Mouse (Mus musculus) hindbrain, embryonic 10.5 days (tissue): ENCODE data around the gene Tbc1d10a. TPM values are rescaled to one million over a fixed set of nuclear protein-coding genes. Genes with fewer than 3 reads are reported as not detected.
A peak's percentile ranks its signal among the peaks of the same experiment; 100 is the strongest.
"Not testable (repeated sequence)": the region's sequence is repeated elsewhere in the genome, so short reads cannot be mapped to it uniquely, and the experiment has no call there.

ENCODE experiments used
- DNase-seq: peaks from one replicate; pipeline ENCODE4 v3.0.0-alpha.2; 2017; ENCODE audit warnings: low spot score
- H3K27ac ChIP-seq: fragments of 300-500 bp; sonication (generic); 2 replicates; pipeline ENCODE4 v1.5.1; 2016; ENCODE audit warnings: mild to moderate bottlenecking, moderate library complexity
- H3K27me3 ChIP-seq: fragments of 300-500 bp; sonication (generic); 2 replicates; pipeline ENCODE4 v1.6.1; 2016; ENCODE audit warnings: mild to moderate bottlenecking; ENCODE audit not compliant: poor library complexity, insufficient read depth, severe bottlenecking
- H3K36me3 ChIP-seq: fragments of 300-500 bp; sonication (generic); 2 replicates; pipeline ENCODE4 v1.6.1; 2016; ENCODE audit warnings: mild to moderate bottlenecking, moderate library complexity
- H3K4me1 ChIP-seq: fragments of 300-500 bp; sonication (generic); replicated peaks from 2 replicates; pipeline ENCODE4 v1.6.1; 2016; ENCODE audit warnings: mild to moderate bottlenecking
- H3K4me3 ChIP-seq: fragments of 300-500 bp; sonication (generic); 2 replicates; pipeline ENCODE4 v1.5.1; 2016; ENCODE audit warnings: mild to moderate bottlenecking, moderate library complexity
- H3K9me3 ChIP-seq: fragments of 300-500 bp; sonication (generic); 2 replicates; pipeline ENCODE4 v1.6.1; 2016; ENCODE audit warnings: mild to moderate bottlenecking, moderate library complexity
- WGBS: fragments of 180-500 bp; shearing (Covaris S2); methylation state at CpG from one replicate; pipeline ENCODE4 v1.1.7; 2016; 5-methylcytosine and 5-hydroxymethylcytosine counted together
- polyA plus RNA-seq: library from polyadenylated mRNA; unstranded; fragments of >200 nt; fragmentation: Nextera tagmentation; extraction: Ambion mirVana; gene quantifications from 2 replicates; pipeline ENCODE4 v1.2.1, GENCODE M21; 2016

Gene Tbc1d10a
- polyA plus RNA-seq, 1 experiment from 2014 or later = 29.4 TPM

DNA sequence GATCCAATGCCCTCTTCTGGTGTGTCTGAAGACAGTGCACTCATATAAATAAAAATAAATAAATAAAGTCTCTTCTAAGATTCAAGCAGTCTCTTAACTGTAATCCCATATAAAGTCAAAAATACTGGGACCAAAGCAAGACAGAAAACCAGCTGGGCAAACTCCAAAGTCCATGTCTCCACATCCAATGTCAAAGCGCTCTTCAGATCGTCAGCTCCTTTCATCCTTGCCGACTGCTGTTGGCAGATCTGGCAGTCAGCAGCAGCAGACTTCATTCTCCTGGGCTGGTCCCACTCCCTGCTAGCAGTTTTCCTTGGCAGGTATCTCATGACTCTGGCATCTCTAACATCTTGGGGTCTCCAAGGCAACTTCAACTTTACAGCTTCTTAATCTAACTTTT, 27.9 kb upstream of the Tbc1d10a start:
- Histone ChIP-seq H3K36me3 (peaks cover 31% of the 10 kb centered on the region), H3K27me3 (no peaks in the 10 kb centered on the region), H3K9me3 (no peaks in the 10 kb centered on the region), H3K27ac (no peak overlapping the region), H3K4me3 (no peak overlapping the region), H3K4me1 (peaks cover 37% of the 10 kb centered on the region)
- WGBS = 94% methylated on average over 3 of the region's 3 CpGs
- DNase-seq = no peak

DNA sequence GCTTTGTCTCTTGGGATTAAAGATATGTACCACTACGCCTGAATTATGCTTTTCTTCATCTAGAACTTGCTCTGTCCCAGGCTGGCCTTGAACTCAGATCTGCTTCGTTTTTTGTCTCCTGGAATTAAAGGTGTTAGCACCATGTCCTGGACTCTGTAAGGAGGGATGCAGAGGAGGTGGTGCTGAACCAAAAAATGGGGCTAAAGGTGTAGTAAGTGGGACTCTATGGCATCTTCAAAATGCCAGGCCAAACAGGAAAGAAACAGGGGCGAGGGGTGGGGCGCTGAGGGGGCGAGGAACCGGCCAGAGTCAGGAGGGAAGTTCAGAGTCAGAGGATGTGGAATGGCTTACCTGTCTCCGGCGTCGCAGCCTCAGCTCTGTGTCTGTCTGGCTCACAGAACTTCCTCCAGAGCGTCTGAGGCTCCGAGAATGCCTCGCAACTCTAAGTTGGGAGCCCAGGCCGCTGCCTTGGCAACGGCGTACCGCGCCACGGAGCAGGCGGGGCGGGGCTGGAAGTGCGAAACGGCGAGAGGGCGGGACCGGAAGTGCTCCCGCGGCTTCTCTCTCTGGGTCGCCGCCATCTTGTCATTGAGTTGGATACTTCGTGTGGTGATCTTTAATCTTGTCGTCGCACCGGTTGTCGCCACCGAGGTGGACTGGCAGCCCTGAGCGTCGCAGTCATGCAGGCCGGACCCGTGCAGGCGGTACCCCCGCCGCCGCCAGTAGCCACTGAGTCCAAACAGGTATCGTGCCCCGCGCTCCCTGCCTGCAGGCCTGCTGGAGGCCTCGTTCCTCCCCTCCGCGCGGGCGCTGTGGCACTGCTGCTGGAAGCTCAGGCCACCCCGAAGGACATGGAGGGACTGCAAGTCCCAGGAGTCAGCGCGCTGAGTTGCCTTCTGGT, 26.5 kb upstream of the Tbc1d10a start, which contains the start of the genes Ccdc157 and Sf3a1:
Ccdc157 (minus strand) TSS at position 486 of the 901 bp plus-strand sequence.
Sf3a1 (plus strand) TSS at position 543 of the 901 bp plus-strand sequence.
- Histone ChIP-seq H3K4me3 (peak within 1 kb of the TSS; percentile 69), H3K27ac (peak within 1 kb of the TSS; percentile 96), H3K9me3 (no peaks in the 10 kb centered on the region), H3K27me3 (no peaks in the 10 kb centered on the region), H3K36me3 (peaks cover 40% of the 10 kb centered on the region), H3K4me1 (peaks cover 47% of the 10 kb centered on the region)
- WGBS = 1% methylated on average over 54 of the region's 54 CpGs
- peak; percentile 94 for DNase-seq

GRCm38 (mm10) chr11:4160758-4161480, 25.7 kb upstream of the Tbc1d10a start:
- WGBS = 9% methylated on average over 15 of the region's 15 CpGs
- Histone ChIP-seq H3K9me3 (no peaks in the 10 kb centered on the region), H3K4me3 (peak overlapping the region; percentile 69), H3K4me1 (peaks cover 47% of the 10 kb centered on the region), H3K36me3 (peaks cover 49% of the 10 kb centered on the region), H3K27ac (peak overlapping the region; percentile 96), H3K27me3 (no peaks in the 10 kb centered on the region)
- DNase-seq = no peak

DNA sequence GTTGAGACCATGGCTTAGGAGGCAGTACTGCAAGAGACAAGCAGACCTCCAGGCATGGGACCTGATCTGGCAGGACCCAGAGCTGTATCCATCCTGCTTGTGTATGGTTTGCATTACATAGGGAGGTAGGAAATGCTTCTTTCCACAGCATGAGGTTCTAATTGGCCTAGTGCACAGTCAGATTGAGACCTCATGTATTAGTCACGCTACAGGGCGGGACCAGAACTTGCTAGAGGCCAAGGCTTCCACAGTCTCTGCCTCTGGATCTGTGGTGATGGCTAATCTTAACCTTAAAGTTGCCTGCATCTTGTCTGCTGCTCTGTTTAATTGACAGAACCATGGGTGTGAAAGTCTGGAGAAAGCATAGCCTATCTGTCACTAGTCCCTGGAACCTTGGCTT, 21.9 kb upstream of the Tbc1d10a start:
- Histone ChIP-seq H3K4me1 (peaks cover 38% of the 10 kb centered on the region), H3K27ac (no peak overlapping the region), H3K9me3 (no peaks in the 10 kb centered on the region), H3K36me3 (peaks cover 87% of the 10 kb centered on the region), H3K4me3 (no peak overlapping the region), H3K27me3 (no peaks in the 10 kb centered on the region)
- DNase-seq = no peak
- WGBS = 92% methylated on average over 2 of the region's 2 CpGs

GRCm38 (mm10) chr11:4166467-4167090, 20.0 kb upstream of the Tbc1d10a start:
- peaks cover 99% of the 10 kb centered on the region for H3K36me3 ChIP-seq
- H3K27me3 ChIP-seq = no peaks in the 10 kb centered on the region
- WGBS = 90% methylated on average over 7 of the region's 7 CpGs

GRCm38 (mm10) chr11:4174586-4174985, 12.0 kb upstream of the Tbc1d10a start:
- H3K36me3 ChIP-seq = peaks cover 100% of the 10 kb centered on the region

More at GRCm38 (mm10) chr11:4166467-4167090, 20.0 kb upstream of the Tbc1d10a start:
- Histone ChIP-seq H3K4me1 (peaks cover 26% of the 10 kb centered on the region), H3K4me3 (no peak overlapping the region), H3K9me3 (no peaks in the 10 kb centered on the region), H3K27ac (no peak overlapping the region)
- DNase-seq = no peak

GRCm38 (mm10) chr11:4177716-4178115, 8.9 kb upstream of the Tbc1d10a start:
- 93% methylated on average over 4 of the region's 4 CpGs for WGBS
- H3K27me3 ChIP-seq = no peaks in the 10 kb centered on the region
- H3K9me3 ChIP-seq = no peaks in the 10 kb centered on the region
- DNase-seq = no peak
- peaks cover 100% of the 10 kb centered on the region for H3K36me3 ChIP-seq
- H3K27ac ChIP-seq = no peak overlapping the region
- H3K4me1 ChIP-seq = no peaks in the 10 kb centered on the region
- no peak overlapping the region for H3K4me3 ChIP-seq

More at GRCm38 (mm10) chr11:4174586-4174985, 12.0 kb upstream of the Tbc1d10a start:
- no peak for DNase-seq
- Histone ChIP-seq H3K4me1 (no peaks in the 10 kb centered on the region), H3K27me3 (no peaks in the 10 kb centered on the region), H3K4me3 (no peak overlapping the region), H3K9me3 (no peaks in the 10 kb centered on the region), H3K27ac (no peak overlapping the region)
- 88% methylated on average over 5 of the region's 5 CpGs for WGBS

GRCm38 (mm10) chr11:4182061-4182460, 4.5 kb upstream of the Tbc1d10a start:
- Histone ChIP-seq H3K27ac (no peak overlapping the region), H3K4me3 (no peak overlapping the region), H3K9me3 (no peaks in the 10 kb centered on the region), H3K36me3 (peaks cover 71% of the 10 kb centered on the region), H3K27me3 (no peaks in the 10 kb centered on the region), H3K4me1 (peaks cover 3% of the 10 kb centered on the region)
- 32% methylated on average over 1 of the region's 1 CpGs for WGBS
- no peak for DNase-seq

- H3K27me3 ChIP-seq = peaks cover 8% of the 10 kb centered on the region; the same call in 1 of the 2 replicates
- H3K9me3 ChIP-seq = no peaks in the 10 kb centered on the region
- H3K36me3 ChIP-seq = peaks cover 57% of the 10 kb centered on the region
- H3K4me3 ChIP-seq = no peak overlapping the region
- no peak for DNase-seq
- no peak overlapping the region for H3K27ac ChIP-seq
- H3K4me1 ChIP-seq = peaks cover 18% of the 10 kb centered on the region
Measured at GRCm38 (mm10) chr11:4183511-4183910, 3.1 kb upstream of the Tbc1d10a start.

- no peak for DNase-seq
- Histone ChIP-seq H3K4me3 (no peak overlapping the region), H3K4me1 (peaks cover 18% of the 10 kb centered on the region), H3K36me3 (peaks cover 48% of the 10 kb centered on the region), H3K27ac (no peak overlapping the region), H3K27me3 (peaks cover 8% of the 10 kb centered on the region; the same call in 1 of the 2 replicates), H3K9me3 (no peaks in the 10 kb centered on the region)
- 81% methylated on average over 4 of the region's 4 CpGs for WGBS
Measured at GRCm38 (mm10) chr11:4184251-4184952, 2.2 kb upstream of the Tbc1d10a start.

DNA sequence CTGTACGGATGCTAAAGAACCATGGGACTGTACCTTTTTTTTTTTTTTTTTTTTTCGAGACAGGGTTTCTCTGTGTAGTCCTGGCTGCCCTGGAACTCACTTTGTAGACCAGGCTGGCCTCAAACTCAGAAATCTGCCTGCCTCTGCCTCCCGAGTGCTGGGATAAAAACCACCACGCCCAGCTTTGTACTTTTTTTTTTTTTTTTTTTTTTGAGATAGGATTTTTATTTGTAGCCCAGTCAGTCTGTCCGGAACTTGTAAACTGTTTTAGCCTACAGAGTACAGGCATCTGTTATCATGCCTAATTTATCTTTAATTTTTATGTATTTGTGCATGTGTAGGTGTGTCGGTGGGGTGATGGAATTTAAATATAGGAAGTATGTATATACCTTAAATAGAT, 1.1 kb upstream of the Tbc1d10a start:
- not testable (repeated sequence) for H3K4me3 ChIP-seq, H3K27me3 ChIP-seq, H3K27ac ChIP-seq, H3K9me3 ChIP-seq, DNase-seq
- H3K4me1 ChIP-seq = peaks cover 21% of the 10 kb centered on the region
- WGBS = 92% methylated on average over 6 of the region's 6 CpGs
- H3K36me3 ChIP-seq = peaks cover 37% of the 10 kb centered on the region

GRCm38 (mm10) chr11:4187318-4187700, 720 bp downstream of the Tbc1d10a start:
- H3K9me3 ChIP-seq = no peaks in the 10 kb centered on the region
- peaks cover 19% of the 10 kb centered on the region for H3K36me3 ChIP-seq
- H3K4me1 ChIP-seq = peaks cover 33% of the 10 kb centered on the region
- 19% methylated on average over 9 of the region's 9 CpGs for WGBS
- peaks cover 8% of the 10 kb centered on the region; the same call in 1 of the 2 replicates for H3K27me3 ChIP-seq
- peak overlapping the region; percentile 90 for H3K4me3 ChIP-seq
- H3K27ac ChIP-seq = peak overlapping the region; percentile 92
- no peak for DNase-seq
